37 mouse cellular contexts compared by ENCODE assay signal in the genomic region with DNA sequence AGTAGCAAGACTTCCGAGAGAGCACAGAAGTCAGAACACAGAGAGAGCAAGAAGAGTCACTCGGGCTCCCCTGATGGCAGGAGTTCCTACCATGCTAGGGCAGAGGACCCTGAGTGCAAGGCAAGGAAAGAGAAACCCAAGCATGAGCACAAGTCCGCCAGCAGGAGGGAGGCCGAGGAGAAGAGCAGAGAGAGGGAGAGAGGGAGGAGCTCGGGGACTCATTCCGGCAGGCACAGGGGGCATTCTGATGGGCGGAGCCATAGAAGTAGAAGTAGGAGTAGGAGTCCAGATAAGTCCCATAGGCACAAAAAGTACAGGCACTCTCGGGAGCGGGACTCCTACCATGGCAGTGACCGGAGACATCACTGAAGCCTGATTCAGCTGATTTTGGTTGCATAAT. TPM values are rescaled to one million over a fixed set of nuclear protein-coding genes. Genes with fewer than 3 reads are reported as not detected.
"Had no signal": no experiment of that assay in that cellular context is flagged by ENCODE, and none has a peak within 500 bp of the region (broad histone marks: within the 10 kb centered on the region; RNA-seq: fewer than 3 reads in every experiment).

No protein-coding gene starts in this region.

- H3K27me3 ChIP-seq: limb, embryonic 12.5 days; limb, embryonic 13.5 days; limb, embryonic 15.5 days; liver, embryonic 12.5 days; liver, embryonic 13.5 days; liver, embryonic 15.5 days; lung, embryonic 15.5 days; midbrain, embryonic 12.5 days; midbrain, embryonic 13.5 days; midbrain, embryonic 15.5 days had no signal

- H3K4me3 ChIP-seq: limb, embryonic 10.5 days; limb, embryonic 12.5 days; limb, embryonic 13.5 days; limb, embryonic 15.5 days; liver, embryonic 12.5 days; liver, embryonic 13.5 days; liver, embryonic 15.5 days; lung, embryonic 15.5 days; megakaryocyte, embryonic 14.5 days; midbrain, embryonic 10.5 days; midbrain, embryonic 12.5 days; midbrain, embryonic 13.5 days; midbrain, embryonic 15.5 days; myocyte had no signal

- H3K27ac ChIP-seq: limb, embryonic 10.5 days; limb, embryonic 12.5 days; limb, embryonic 13.5 days; limb, embryonic 15.5 days; liver, embryonic 12.5 days; liver, embryonic 13.5 days; liver, embryonic 14.5 days; liver, embryonic 15.5 days; lung, embryonic 15.5 days; macrophage; midbrain, embryonic 10.5 days; midbrain, embryonic 12.5 days; midbrain, embryonic 13.5 days; midbrain, embryonic 15.5 days had no signal

- DNase-seq: left cerebral cortex, postnatal 4 days; liver; liver, embryonic 13.5 days; liver, postnatal 0 days; lung, adult 18-20 months; lung, adult 2 months; lung, embryonic 14.5 days; lung, postnatal 10 days; lung, postnatal 14 days; lung, postnatal 36 days; lung, postnatal 4 days; midbrain, embryonic 14.5 days had no signal

- H3K4me1 ChIP-seq: limb, embryonic 10.5 days; limb, embryonic 12.5 days; limb, embryonic 13.5 days; limb, embryonic 15.5 days; liver, embryonic 12.5 days; liver, embryonic 13.5 days; liver, embryonic 15.5 days; lung, embryonic 15.5 days; megakaryocyte, embryonic 14.5 days; midbrain, embryonic 10.5 days; midbrain, embryonic 12.5 days; midbrain, embryonic 13.5 days; midbrain, embryonic 15.5 days had no signal

RNA-seq across cellular contexts. Expression of a gene that starts 35.4 kb away (rescaled TPM):
- polyA plus RNA-seq: limb, embryonic 10.5 days; limb, embryonic 11.5 days; limb, embryonic 12.5 days; limb, embryonic 13.5 days; limb, embryonic 14.5 days; limb, embryonic 15.5 days; liver, adult 2 months; liver, embryonic 12.5 days; liver, embryonic 13.5 days; liver, embryonic 14.5 days; liver, embryonic 15.5 days; liver, embryonic 16.5 days; liver, postnatal 0 days; lung, adult 2 months; lung, embryonic 14.5 days; lung, embryonic 15.5 days; lung, embryonic 16.5 days; lung, postnatal 0 days; macrophage; midbrain, embryonic 11.5 days; midbrain, embryonic 12.5 days; midbrain, embryonic 13.5 days; midbrain, embryonic 15.5 days; midbrain, embryonic 16.5 days; midbrain, postnatal 0 days; myocyte; neural tube, embryonic 11.5 days had no signal
